Comparison of ENCODE assay signal across 9 mouse cellular contexts in genomic region chr11:82047746-82048415, GRCm38 (mm10). TPM values are rescaled to one million over a fixed set of nuclear protein-coding genes. Genes with fewer than 3 reads are reported as not detected.
DNase-seq lines count a peak whose midpoint lies in the region; ATAC-seq lines count a peak whose summit lies in the region.
"Had no signal": no experiment of that assay in that cellular context is flagged by ENCODE, and none has a peak within 500 bp of the region (broad histone marks: within the 10 kb centered on the region; RNA-seq: fewer than 3 reads in every experiment).

No protein-coding gene starts in this region.

- H3K4me3 ChIP-seq in midbrain, embryonic 14.5 days (replicated peaks; ENCODE audit: low read depth, low read length): no peak overlapping the region
- no peak overlapping the region for H3K4me3 ChIP-seq in midbrain, embryonic 16.5 days (ENCODE audit: low read depth, low read length)

- no peak overlapping the region for H3K9ac ChIP-seq in midbrain, embryonic 14.5 days (replicated peaks; ENCODE audit: low read length)
- H3K9ac ChIP-seq in midbrain, embryonic 16.5 days (ENCODE audit: low read depth, low read length): no peak overlapping the region

- peak; percentile 27 to 42 for DNase-seq in cerebellum, postnatal 14 days
- DNase-seq in cerebellum, adult 9-11 months: no peak
- DNase-seq in midbrain, embryonic 14.5 days: peak; percentile 47
- DNase-seq in adrenal gland, postnatal 25 days: peak; percentile 16
- DNase-seq in gastrocnemius, postnatal 36 days: peak; percentile 35 to 58
- peak; percentile 26 to 40 for DNase-seq in lung, adult 18-20 months
- DNase-seq in thymus, adult 18-20 months: peak; percentile 7 to 11

- no peaks in the 10 kb centered on the region for H3K4me1 ChIP-seq in midbrain, embryonic 14.5 days (ENCODE audit: control insufficient read depth, insufficient read depth, low read length)
- no peaks in the 10 kb centered on the region for H3K4me1 ChIP-seq in midbrain, embryonic 16.5 days (ENCODE audit: control insufficient read depth, insufficient read depth, low read length)

- no peak overlapping the region for H3K4me2 ChIP-seq in midbrain, embryonic 14.5 days (ENCODE audit: low read length)
- H3K4me2 ChIP-seq in midbrain, embryonic 16.5 days (ENCODE audit: low read length): no peak overlapping the region

- 57% methylated on average over 6 of the region's 6 CpGs for WGBS in midbrain, embryonic 14.5 days
- 46% methylated on average over 6 of the region's 6 CpGs for WGBS in midbrain, embryonic 16.5 days

- H3K27me3 ChIP-seq in midbrain, embryonic 14.5 days (ENCODE audit: control insufficient read depth, insufficient read depth, low read length): no peaks in the 10 kb centered on the region
- no peaks in the 10 kb centered on the region for H3K27me3 ChIP-seq in midbrain, embryonic 16.5 days (ENCODE audit: control insufficient read depth, insufficient read depth, low read depth, low read length)

- H3K36me3 ChIP-seq in midbrain, embryonic 14.5 days (ENCODE audit: control insufficient read depth, insufficient read depth, low read length): no peaks in the 10 kb centered on the region
- H3K36me3 ChIP-seq in midbrain, embryonic 16.5 days (ENCODE audit: control insufficient read depth, insufficient read depth, low read length): no peaks in the 10 kb centered on the region
- H3K36me3 ChIP-seq: G1E had no signal

- H3K9me3 ChIP-seq in midbrain, embryonic 14.5 days (ENCODE audit: control insufficient read depth, low read length): no peaks in the 10 kb centered on the region
- no peaks in the 10 kb centered on the region for H3K9me3 ChIP-seq in midbrain, embryonic 16.5 days (replicated peaks; ENCODE audit: control insufficient read depth, low read length, poor library complexity, severe bottlenecking)

- H3K27ac ChIP-seq in midbrain, embryonic 14.5 days (replicated peaks; ENCODE audit: low read depth, low read length): no peak overlapping the region
- no peak overlapping the region for H3K27ac ChIP-seq in midbrain, embryonic 16.5 days (ENCODE audit: low read length)

- ATAC-seq in midbrain, embryonic 14.5 days (ENCODE audit: low FRiP score, low TSS enrichment): no peak
- ATAC-seq in midbrain, embryonic 16.5 days: no peak

- intact Hi-C loops in gastrocnemius, postnatal 36 days (cut with DNase I): loop anchor here (2.0 kb wide), 2 partner anchors 51 to 129 kb away; no protein-coding TSS in a partner anchor

RNA-seq across cellular contexts. Expression of gene Ccl7, which starts 2.4 kb away (rescaled TPM):
- 1.9 TPM in 1 of 2 replicates, not detected in the other for polyA plus RNA-seq in midbrain, embryonic 14.5 days (2014; fragmentation: Nextera tagmentation; extraction: Ambion mirVana)
- polyA plus RNA-seq in midbrain, embryonic 16.5 days (2015; fragmentation: Nextera tagmentation; extraction: Ambion mirVana): 0.27 and 0.48 TPM in 2 replicates
- total RNA-seq in adrenal gland, postnatal 25 days (2021): 0.43 and 1.2 TPM in 2 replicates
- not detected for total RNA-seq in gastrocnemius, postnatal 36 days (2021)
- total RNA-seq: G1E had no signal
- polyA plus RNA-seq: G1E had no signal

RNA-seq across cellular contexts. Expression of gene Gm17268, which starts 9.5 kb away (rescaled TPM):
- polyA plus RNA-seq in midbrain, embryonic 14.5 days (2014; fragmentation: Nextera tagmentation; extraction: Ambion mirVana): not detected in 2 replicates
- polyA plus RNA-seq in midbrain, embryonic 16.5 days (2015; fragmentation: Nextera tagmentation; extraction: Ambion mirVana): not detected in 2 replicates
- total RNA-seq in adrenal gland, postnatal 25 days (2021): not detected in 2 replicates
- not detected for total RNA-seq in gastrocnemius, postnatal 36 days (2021)
- total RNA-seq: G1E had no signal
- polyA plus RNA-seq: G1E had no signal

RNA-seq across cellular contexts. Expression of gene Ccl11, which starts 9.7 kb away (rescaled TPM):
- polyA plus RNA-seq in midbrain, embryonic 14.5 days (2014; fragmentation: Nextera tagmentation; extraction: Ambion mirVana): 0.20 TPM in 1 of 2 replicates, not detected in the other
- polyA plus RNA-seq in midbrain, embryonic 16.5 days (2015; fragmentation: Nextera tagmentation; extraction: Ambion mirVana): 0.23 TPM in 1 of 2 replicates, not detected in the other
- total RNA-seq in adrenal gland, postnatal 25 days (2021): 1.3 and 5.0 TPM in 2 replicates
- 10 to 100 TPM; 19.5 to 20.9 TPM for total RNA-seq in gastrocnemius, postnatal 36 days (2021)
- total RNA-seq: G1E had no signal
- polyA plus RNA-seq: G1E had no signal

RNA-seq across cellular contexts. Expression of gene Ccl2, which starts 12.5 kb away (rescaled TPM):
- polyA plus RNA-seq in midbrain, embryonic 14.5 days (2014; fragmentation: Nextera tagmentation; extraction: Ambion mirVana): 3.6 TPM in 1 of 2 replicates, not detected in the other
- 0.31 TPM in 1 of 2 replicates, not detected in the other for polyA plus RNA-seq in midbrain, embryonic 16.5 days (2015; fragmentation: Nextera tagmentation; extraction: Ambion mirVana)
- total RNA-seq in adrenal gland, postnatal 25 days (2021): 0.67 TPM in 1 of 2 replicates, not detected in the other
- not detected for total RNA-seq in gastrocnemius, postnatal 36 days (2021)
- total RNA-seq: G1E had no signal
- polyA plus RNA-seq: G1E had no signal

RNA-seq across cellular contexts. Expression of gene Ccl12, which starts 53.8 kb away (rescaled TPM):
- polyA plus RNA-seq in midbrain, embryonic 14.5 days (2014; fragmentation: Nextera tagmentation; extraction: Ambion mirVana): 6.2 TPM in 1 of 2 replicates, not detected in the other
- polyA plus RNA-seq in midbrain, embryonic 16.5 days (2015; fragmentation: Nextera tagmentation; extraction: Ambion mirVana): 1.0 and 1.1 TPM in 2 replicates
- not detected in 2 replicates for total RNA-seq in adrenal gland, postnatal 25 days (2021)
- total RNA-seq in gastrocnemius, postnatal 36 days (2021): not detected
- total RNA-seq: G1E had no signal
- polyA plus RNA-seq: G1E had no signal
